Mouse (Mus musculus) B cell, adult 2 months (primary cell): ENCODE measurements around the gene Fn1.

Experiments used
- DNase-seq, 2 experiments: peaks; one replicate each; pipeline ENCODE4 v3.0.0; 2022

The Fn1 gene

DNA sequence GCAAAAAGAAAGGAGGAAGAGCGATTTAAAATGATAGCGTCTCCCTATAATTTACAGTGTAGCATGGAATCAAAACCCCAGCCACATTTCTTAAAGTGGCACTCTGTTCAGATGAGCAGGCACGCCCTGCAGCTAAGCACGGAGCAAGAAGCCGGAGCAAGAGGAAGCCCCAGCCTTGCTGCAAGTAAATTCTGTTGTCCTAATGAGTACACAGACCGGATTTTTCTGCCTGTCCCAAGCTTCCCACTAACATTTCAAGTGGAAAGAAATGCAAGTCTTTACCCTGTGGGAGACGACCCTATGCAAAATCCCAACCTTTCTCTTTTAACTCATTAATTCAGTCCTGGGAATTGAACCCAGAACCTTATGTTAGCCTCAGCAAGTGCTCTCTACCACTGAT is 4.8 kb downstream of the Fn1 start:
- DNase-seq = no peak

DNA sequence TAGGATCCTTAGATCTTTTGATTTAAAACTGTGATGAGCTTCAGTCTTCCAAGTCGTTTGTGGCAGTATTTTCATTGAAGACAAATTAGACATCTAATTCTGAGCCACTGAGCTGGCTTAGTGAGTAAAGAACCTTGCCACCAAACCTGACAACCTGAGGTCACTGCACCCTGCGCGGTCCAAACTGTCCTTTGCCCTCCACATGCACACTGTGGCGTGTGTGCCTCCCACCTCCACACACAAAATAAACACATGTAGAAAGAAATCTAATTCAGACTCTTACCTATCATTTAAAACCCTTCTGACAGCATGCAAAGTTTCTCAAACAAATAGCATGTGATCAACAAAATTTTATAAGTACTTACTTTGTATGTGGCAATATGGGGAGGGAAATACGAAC is 6.2 kb downstream of the Fn1 start:
- DNase-seq = no peak

DNA sequence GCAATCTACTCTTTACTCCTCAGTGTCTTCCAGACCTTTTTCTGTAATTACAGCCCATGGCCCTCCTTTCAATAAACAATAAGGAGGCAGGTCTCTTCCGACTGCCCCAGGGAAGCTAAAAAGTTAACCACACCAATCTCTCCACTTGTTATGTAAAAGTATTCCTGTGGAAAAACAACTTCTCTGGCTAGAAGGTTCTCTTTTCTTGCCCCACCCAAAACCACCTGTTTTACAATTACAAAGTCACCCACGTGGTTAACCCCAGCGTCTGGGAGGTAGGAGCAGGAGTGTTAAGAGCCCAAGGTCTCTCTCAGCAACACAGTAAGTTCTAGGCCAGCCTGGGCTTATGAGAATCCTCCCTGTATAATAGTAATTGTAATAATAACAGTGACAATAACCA is 7.0 kb downstream of the Fn1 start:
- DNase-seq = no peak

DNA sequence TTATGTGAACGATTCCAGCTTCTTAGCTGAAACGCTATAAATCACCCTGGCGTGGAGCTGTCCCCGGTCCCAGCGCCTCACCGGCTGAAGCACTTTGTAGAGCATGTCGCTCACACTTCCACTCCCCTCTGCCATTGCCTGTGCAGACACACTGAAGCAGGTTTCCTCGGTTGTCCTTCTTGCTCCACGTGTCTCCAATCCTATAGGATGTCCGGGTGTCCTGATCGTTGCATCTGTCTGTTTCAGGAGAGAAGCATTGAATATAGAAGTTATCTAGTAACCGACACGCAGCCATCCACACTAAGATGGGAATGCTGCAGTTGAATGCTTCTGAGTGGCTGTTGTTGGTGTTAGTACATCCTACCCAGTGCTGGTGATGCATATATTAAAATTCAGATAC is 7.5 kb downstream of the Fn1 start:
- no peak for DNase-seq

DNA sequence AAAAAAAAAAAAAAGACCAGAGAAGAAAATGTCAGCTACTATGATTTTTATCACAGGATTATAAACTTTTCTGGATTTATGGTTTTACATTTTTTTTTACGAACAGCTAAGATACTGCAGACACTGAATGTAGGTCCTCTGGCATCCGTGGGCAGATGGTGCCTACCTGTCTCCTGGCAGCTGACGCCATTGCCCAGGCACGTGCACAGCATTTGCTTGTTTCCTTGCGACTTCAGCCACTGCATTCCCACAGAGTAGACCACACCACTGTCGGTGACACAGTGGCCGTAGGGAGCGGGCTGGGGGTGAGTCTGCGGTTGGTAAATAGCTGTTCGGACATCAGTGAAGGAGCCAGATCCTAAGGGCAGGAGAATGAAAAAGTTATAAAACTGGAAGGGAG is 10.2 kb downstream of the Fn1 start:
- DNase-seq = no peak

DNA sequence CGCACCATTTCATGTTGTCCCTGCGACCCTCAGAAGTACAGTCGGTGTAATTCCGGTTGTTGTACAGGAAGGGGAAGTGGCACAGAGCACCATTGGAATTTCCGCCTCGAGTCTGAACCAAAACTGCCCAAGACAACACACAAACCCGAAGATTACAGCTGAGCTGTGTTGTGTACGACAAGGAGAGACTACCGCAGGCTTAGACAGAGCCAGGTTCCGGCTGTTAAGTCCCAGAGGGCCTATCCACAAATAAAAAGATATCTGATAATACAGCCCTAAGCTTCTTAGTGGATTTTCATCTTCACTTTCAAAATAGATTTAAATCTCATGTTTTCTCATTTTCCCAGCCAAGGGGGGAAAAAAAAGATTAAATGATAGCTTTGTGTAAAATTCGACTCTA is 11.8 kb downstream of the Fn1 start:
- DNase-seq = no peak

DNA sequence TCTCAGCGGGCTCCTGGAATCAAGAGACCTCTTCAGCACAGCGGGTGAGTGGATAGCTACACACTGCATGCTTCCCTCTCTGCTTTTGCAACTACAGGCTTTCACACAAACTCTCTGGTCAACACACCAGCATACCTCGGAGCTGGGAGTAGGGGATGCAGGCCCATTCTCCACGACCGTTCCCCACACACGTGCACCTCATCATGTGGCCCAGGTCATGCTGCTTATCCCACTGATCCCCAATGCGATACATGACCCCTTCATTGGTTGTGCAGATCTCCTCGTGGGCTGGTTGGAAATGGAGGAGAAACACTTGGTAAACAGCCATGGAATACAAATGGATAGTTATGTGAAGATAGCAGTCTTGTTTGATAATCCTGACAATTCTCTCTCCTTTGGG is 12.8 kb downstream of the Fn1 start:
- no peak for DNase-seq

DNA sequence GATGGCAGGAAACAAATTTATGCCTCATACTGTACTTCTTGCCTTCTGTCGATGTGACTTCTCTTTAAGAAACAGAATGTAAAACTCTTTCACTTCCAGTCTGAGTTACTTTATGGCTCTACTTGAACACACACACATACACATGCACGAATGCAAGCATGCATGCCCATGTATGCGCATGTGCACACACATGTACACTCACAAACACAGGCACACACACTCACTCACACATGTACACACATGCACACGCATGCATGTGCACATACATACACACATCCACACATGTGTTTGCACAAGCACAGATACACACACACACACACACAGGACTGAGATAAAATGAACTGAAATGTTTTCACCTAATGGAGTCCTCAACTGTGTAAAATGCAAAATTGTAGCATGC is 16.3 kb downstream of the Fn1 start:
- no peak for DNase-seq

DNA sequence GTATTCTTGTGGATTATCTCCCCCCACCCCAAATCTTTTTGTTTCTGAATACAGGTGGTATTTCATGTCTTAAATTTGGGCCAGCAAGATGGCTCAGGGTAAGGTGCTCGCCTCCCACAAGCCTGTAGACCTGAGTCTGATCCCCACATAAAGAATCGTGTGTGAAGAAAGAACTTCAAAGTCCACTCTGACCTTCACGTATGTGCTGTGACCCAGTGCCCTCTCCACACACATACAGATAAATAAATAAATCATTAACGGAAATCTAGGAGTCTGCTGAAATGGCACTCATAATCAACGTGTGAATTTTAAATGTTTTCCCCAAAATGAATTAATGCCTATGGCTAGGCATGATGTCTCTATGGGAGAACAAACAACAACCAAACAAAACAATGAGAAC is 16.9 kb downstream of the Fn1 start:
- DNase-seq = no peak

DNA sequence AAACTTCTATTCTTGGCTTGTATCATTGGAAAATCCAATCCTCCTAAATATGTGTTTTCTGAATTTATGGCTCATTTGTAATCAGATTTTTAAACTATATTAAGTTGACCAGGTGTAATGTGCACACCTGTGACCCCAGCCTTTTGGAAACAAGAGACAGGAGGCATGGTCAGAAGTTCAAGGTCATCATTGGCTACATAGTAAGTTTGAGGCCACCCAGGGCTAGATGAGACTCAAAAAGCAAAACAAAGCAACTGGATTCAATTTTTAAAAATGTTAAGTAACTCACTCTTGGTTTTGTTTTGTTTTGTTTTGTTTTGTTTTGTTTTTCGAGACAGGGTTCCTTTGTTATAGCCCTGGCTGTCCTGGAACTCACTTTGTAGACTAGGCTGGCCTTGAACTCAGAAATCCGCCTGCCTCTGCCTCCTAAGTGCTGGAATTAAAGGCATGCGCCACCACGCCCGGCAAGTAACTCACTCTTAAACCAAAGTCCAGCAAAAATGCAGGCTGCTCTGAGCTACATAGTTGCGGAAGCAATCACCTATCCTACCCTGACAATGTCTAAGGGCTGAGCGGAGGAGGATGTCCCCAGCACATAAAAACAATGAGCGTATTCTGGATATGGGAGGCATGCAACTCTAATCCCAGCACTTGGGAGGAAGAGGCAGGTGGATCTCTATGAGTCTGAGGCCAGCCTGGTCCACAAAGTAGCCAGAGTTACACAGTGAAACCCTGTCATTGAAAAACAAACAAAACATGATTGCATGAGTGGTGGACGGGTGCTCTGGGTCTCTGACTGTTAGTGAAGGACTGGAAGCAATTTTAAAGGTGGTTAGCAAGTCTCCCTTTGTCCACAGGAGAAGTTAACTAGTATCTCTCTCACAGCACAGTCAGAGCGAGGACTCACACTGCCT is 17.6 kb downstream of the Fn1 start:
- no peak for DNase-seq

DNA sequence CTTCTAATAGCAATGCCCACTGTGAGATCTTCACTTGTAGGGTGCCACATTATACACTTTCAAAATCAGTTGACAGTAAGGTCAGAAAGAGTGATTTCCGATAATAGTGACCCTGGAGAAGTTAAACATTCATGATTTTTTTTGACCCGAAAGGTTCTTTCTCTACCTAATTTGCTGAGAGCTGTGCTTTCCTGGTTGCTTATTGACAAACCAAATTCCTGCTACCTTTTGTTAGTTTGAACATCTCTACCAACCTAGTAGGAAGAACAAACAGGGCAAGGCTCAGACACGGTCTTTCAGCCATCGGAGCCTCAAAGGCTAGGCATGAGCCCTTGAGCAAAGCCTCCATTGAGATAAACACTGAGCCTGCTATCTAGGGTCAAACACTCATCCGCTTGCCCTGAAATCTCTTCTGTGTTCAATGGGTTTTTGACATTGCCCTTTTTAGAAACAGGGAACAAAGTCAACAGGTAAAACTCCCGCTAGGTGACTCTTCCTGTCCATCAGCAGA is 18.5 kb downstream of the Fn1 start:
- DNase-seq = no peak

DNA sequence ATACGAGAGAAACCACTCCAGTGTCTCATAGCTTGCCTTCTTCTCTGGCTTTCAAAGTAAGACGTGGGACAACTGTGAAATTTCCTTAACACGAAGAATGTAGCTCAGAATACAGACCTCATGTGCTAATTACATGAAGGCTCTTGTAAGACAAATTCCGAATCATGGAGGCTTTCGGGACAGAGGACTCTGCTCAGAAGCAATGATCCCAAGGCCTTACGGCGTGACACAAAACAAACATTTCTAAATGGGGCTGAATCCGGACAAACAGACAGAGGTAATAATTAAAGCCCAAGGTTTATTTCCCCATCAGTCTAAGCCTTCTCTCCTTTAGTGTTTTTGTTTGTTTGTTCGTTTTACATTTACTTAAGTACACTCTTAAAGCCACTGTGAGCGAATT is 20.6 kb downstream of the Fn1 start:
- DNase-seq = no peak

DNA sequence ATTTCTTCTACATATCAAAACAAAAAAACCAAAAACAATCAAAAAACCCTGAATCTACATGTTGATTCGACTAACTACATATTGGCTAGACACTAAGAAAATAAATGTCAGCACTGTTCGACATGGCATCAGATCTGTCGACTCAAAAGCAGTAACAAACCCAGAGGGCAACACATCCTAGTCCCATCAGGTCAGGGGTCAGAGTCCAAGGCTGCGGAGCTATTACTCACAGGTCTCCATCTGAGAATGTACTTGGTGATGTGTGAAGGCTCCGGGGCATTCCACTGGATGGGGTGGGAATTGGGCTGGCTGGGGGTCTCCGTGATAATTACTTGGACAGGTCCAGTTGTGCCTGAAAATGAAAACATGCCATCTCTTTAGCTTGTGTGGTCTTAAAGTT is 21.2 kb downstream of the Fn1 start:
- DNase-seq = no peak

DNA sequence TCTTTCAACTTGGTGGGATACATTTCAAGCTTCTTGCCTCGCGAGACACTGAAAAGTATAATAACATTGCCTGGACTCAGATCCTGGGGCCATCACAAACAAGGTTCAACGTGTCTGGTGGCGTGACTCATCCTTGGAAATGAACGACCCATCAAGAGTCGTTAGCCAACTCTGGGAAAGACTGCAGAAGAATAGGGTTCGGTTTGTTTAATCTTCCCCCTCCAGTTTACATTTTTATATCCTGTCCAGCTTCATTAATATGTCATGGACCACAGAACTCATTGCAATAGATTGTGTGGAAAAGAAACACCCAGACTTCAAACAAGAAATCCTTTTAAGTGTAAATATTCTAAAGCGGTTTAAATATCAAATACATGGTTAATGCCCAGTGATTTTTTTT is 22.8 kb downstream of the Fn1 start:
- no peak for DNase-seq

DNA sequence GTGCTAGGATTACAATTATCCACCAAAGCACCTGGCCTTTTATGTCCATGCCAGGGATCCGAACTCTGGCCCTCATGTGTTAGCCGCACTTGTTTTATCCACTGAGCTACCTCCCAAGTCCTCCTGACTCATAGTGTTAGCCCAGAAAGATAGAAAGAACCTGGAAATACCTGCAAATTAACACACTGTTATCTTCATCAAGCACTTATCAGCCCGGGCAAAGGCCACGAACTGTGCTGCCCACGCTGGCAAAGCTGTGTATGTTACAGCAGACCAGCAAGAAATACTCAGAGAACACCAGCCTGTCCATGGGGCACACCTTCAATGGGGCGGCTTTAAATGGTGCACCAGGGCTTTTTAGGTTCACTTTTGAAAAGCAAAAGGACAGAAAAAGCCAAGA is 29.4 kb downstream of the Fn1 start:
- no peak for DNase-seq

DNA sequence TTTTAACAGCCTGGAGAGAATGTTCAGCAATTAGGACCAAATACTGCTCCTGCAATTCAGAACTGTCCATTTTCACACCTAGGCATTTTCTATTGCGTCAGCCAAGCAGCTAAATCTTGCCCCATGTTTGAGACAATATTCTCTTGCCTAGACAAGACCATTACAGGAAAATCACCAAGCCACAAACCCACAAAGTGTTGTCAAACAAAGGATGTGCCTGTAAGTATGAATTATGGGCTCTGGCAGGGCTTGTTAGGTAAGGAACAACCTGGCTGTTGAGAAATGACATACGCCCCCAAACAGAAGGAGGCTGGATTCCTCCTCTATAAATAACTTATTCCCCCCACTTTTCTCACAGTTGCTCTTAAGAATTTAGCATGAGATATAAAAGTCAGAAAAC is 31.5 kb downstream of the Fn1 start:
- DNase-seq = no peak

DNA sequence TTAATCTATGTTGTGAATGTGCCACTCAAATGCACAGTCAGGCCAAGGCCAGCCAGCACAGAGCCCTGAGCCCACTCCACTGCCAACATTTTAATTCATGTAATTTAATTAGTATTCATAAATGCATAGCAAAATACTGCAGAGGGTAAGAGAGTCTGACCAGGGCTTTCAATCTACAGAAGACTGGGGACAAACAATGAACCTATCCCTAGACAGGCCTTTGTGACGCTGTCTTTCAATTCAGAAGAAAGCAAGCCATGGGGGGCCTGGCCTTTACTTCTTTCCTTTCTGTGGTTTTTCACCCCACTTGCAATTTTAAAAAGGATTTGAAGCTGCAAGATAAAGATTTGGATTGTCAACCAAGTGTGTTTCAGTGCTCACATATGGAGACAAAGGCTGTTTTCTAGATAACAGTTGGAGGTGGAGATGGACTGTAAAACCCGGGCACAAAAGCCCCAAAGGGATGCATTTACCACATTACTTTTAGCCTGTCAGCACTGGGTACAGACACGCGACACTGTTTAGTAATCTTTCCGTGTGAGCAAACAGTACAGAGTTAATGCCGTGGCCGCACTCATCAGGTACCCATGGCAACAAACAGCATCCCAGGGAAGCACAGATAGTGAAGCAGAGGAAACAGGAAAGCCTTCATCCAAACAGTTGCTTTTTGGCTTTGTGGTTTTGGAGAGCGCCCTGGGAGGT is 38.3 kb downstream of the Fn1 start:
- no peak for DNase-seq

DNA sequence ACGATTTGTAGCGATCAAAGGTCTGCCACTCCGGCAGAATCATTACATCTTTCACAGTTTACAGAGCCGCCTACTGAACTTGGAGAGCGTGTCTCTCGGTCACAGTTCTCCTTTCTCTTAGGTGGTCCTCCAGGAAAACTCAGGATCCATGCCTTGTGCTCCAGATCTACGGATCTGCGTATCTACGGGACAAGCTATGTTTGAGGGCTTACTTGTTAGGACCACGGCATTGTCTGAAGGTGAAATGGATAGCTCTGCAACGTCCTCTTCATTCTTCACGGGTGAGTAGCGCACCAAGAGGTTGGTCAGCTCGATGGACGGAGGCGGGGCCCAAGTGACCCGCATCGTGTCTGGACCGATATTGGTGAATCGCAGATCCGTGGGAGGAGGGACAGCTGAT is 40.7 kb downstream of the Fn1 start:
- no peak for DNase-seq

DNA sequence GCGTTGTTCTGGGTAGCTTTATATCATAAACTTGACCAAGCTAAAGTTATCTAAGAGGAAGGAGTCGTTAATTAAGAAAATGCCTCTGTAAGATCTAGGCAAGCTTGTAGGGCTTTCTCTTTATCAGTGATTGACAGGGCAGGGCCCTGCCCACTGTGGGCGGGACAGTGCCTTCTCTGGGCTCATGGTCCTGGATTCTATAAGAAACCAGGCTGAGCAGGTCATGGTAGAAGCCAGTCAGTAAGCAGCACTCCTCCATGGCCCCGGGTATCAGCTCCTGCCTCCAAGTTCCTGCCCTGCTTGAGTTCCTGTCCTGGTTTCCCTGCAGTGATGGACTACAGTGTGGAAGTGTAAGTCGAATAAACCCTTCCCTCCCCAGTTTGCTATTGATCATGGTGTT is 43.1 kb downstream of the Fn1 start:
- DNase-seq = no peak

DNA sequence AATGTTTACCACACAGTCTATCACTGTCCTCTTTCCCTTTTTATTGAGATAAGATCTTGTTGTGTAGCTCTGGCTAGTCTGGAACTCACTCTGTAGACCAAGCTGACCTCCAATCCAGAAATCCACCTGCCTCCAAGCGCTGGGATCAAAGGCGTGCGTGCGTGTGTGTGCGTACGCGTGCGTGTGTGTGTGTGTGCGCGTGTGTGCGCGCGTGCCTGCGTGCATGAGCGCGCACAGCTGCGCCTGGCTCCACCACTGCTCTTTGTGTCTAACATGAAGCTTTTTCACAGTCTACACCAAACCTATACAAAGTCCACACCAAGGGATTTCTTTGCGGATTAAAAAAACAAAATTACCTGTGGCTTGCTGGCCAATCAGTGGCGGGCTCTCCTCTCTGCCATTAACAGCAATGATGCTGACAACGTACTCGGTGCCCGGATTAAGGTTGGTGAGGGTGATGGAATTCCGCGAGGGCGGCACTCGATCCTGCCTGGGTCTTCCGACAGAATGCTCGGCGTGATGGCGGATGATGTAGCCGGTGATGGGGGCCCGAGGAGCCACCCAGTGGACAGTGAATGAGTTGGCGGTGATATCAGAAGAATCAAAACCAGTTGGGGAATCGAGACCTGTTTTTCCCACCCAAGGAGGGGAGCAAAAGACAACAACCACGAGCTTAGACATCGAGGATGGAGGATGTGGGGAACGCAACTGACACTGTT is 43.8 kb downstream of the Fn1 start:
- DNase-seq = no peak

DNA sequence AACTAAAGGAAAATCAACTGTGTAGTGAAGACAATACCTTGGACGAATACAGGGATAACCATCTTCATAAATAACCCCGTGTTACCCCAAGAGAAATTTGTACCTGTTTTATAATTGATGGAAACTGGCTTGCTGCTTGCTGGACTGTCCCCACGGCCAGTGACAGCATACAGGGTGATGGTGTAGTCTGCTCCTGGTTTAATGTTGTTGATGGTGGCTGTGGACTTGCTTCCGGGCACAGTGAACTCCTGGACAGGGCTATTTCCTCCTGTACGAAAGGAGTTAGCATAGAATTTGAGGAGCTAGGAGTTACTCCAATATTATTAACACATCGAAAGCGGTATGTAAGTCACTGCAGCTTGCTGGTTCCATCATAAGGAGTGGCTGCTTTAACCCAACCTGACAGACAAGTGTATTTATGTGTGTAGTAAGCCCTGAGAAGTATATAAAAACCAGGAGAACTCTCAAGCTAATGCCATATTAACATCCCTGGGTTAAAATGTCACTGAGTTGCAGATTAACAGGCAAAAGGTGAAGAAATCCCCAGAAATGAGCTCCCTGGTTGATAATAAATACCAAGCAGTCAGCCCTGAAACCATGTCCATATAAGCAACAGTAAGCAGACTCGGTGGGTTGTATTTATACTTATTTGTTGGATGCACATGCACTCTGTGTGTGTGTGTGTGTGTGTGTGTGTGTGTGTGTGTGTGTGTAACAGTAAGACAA is 46.2 kb downstream of the Fn1 start:
- no peak for DNase-seq

DNA sequence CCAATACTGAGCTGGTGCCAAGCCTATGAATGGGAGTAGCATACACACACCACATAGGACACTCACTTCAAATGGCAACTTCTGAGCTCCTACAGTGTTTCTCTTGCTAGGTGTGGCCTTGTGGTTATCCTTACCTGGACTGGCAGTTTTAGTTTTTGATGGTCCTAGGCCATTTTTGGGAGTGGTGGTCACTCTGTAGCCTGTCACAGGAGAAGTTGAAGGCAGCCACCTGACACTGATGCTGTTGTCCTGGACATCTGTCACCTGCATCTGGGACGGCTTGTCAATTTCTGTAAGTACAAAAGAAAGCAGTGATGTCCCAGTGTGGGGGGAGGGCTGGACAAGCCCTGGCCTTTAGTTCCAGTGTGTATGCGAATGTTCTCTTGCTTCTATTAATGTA is 47.2 kb downstream of the Fn1 start:
- DNase-seq = no peak

DNA sequence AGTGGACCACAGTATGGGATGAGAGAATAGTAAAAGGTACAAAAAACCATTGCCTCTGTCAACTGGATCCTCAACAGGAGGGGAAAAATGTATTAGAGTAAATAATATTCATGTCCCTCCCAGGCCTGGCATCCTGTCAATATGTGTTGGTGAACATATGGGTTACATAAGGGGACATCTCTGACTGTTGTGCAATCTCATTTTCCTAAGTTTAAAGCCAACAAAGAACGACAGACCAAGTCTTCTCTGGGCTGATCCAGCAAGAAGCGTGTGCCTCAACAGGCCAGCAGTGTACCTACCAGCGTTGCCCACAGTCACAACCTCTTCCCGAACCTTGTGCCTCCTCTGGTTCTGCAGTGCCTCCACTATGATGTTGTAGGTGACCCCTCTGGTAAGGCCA is 57.6 kb downstream of the Fn1 start:
- no peak for DNase-seq
